ENCODE assay signal across 8 mouse cellular contexts in genomic region chr11:119054351-119055345, GRCm38 (mm10). TPM values are rescaled to one million over a fixed set of nuclear protein-coding genes. Genes with fewer than 3 reads are reported as not detected.
DNase-seq lines count a peak whose midpoint lies in the region; ATAC-seq and TF ChIP-seq lines count a peak whose summit lies in the region.

No protein-coding gene starts in this region.

- no peak overlapping the region for H3K27ac ChIP-seq in limb, embryonic 14.5 days (replicated peaks; ENCODE audit: low read depth, low read length)
- H3K27ac ChIP-seq in neural tube, embryonic 13.5 days (replicated peaks): peak overlapping the region; percentile 96

- DNase-seq in cerebellum, postnatal 36 days: peak; percentile 59 to 62
- DNase-seq in heart, postnatal 4 days: peak; percentile 60
- no peak for DNase-seq in limb, embryonic 14.5 days (ENCODE audit: low spot score)
- no peak for DNase-seq in c-Kit-positive CD71-positive TER-119-positive erythroid progenitor cells, embryonic 14.5 days (ENCODE audit: low spot score)
- DNase-seq in adrenal gland, adult 18-20 months (ENCODE audit: low spot score in 2 of 2): no peak

- peaks cover 15% of the 10 kb centered on the region for H3K9me3 ChIP-seq in megakaryocyte, embryonic 14.5 days
- H3K9me3 ChIP-seq in limb, embryonic 14.5 days (ENCODE audit: control insufficient read depth, low read length): no peaks in the 10 kb centered on the region
- H3K9me3 ChIP-seq in neural tube, embryonic 13.5 days: no peaks in the 10 kb centered on the region

- no peaks in the 10 kb centered on the region for H3K36me3 ChIP-seq in megakaryocyte, embryonic 14.5 days (replicated peaks; ENCODE audit: low read length)
- H3K36me3 ChIP-seq in limb, embryonic 14.5 days (ENCODE audit: control insufficient read depth, insufficient read depth, low read length): no peaks in the 10 kb centered on the region
- H3K36me3 ChIP-seq in neural tube, embryonic 13.5 days: no peaks in the 10 kb centered on the region

- peaks cover 99% of the 10 kb centered on the region for H3K27me3 ChIP-seq in megakaryocyte, embryonic 14.5 days (replicated peaks)
- H3K27me3 ChIP-seq in limb, embryonic 14.5 days (ENCODE audit: control insufficient read depth, insufficient read depth, low read length): peaks cover 84% of the 10 kb centered on the region
- peaks cover 73% of the 10 kb centered on the region for H3K27me3 ChIP-seq in neural tube, embryonic 13.5 days

- no peak overlapping the region for H3K9ac ChIP-seq in limb, embryonic 14.5 days (ENCODE audit: low read depth, low read length, severe bottlenecking)
- H3K9ac ChIP-seq in neural tube, embryonic 13.5 days: peak overlapping the region; percentile 95

- H3K4me1 ChIP-seq in megakaryocyte, embryonic 14.5 days: peaks cover 80% of the 10 kb centered on the region
- peaks cover 43% of the 10 kb centered on the region for H3K4me1 ChIP-seq in limb, embryonic 14.5 days (ENCODE audit: control insufficient read depth, insufficient read depth, low read length)
- H3K4me1 ChIP-seq in neural tube, embryonic 13.5 days (replicated peaks): peaks cover 72% of the 10 kb centered on the region

- ATAC-seq in megakaryocyte, adult 5-6 weeks (ENCODE audit: poor library complexity, severe bottlenecking): no peak
- no peak for ATAC-seq in limb, embryonic 14.5 days (ENCODE audit: low FRiP score, low read depth)
- ATAC-seq in neural tube, embryonic 13.5 days (ENCODE audit: low read depth): no peak

- WGBS in limb, embryonic 14.5 days: 2% methylated on average over 46 of the region's 47 CpGs
- WGBS in neural tube, embryonic 13.5 days: 1% methylated on average over 47 of the region's 47 CpGs

- H3K4me3 ChIP-seq in megakaryocyte, embryonic 14.5 days (replicated peaks): peak overlapping the region; percentile 69
- H3K4me3 ChIP-seq in limb, embryonic 14.5 days (replicated peaks; ENCODE audit: low read length): peak overlapping the region; percentile 33
- H3K4me3 ChIP-seq in neural tube, embryonic 13.5 days: peak overlapping the region; percentile 54

- H3K4me2 ChIP-seq in limb, embryonic 14.5 days (replicated peaks; ENCODE audit: low read depth, low read length, severe bottlenecking): peak overlapping the region; percentile 90
- peak overlapping the region; percentile 93 for H3K4me2 ChIP-seq in neural tube, embryonic 13.5 days

- TF ChIP-seq POLR2A in limb, embryonic 14.5 days (IDR thresholded peaks at IDR 0.05; ENCODE audit: borderline replicate concordance, extremely low read depth, insufficient read depth, insufficient read length): no peak

RNA-seq across cellular contexts. Expression of gene Cbx8, which starts 13.9 kb away (rescaled TPM):
- polyA plus RNA-seq in megakaryocyte, embryonic 14.5 days (2012; ENCODE audit: insufficient read depth, low replicate concordance): 2.7 and 7.4 TPM in 2 replicates
- total RNA-seq in megakaryocyte, adult 5-6 weeks (2015): 3.2 and 5.6 TPM in 2 replicates
- total RNA-seq in megakaryocyte, adult 5-6 weeks (2017): 3.0 and 3.6 TPM in 2 replicates
- total RNA-seq in heart, postnatal 4 days (2021): 1 to 10 TPM; 5.6 to 5.7 TPM
- polyA plus RNA-seq in limb, embryonic 14.5 days (2012; rRNA removed): 6.9 and 7.2 TPM in 2 replicates
- polyA plus RNA-seq in limb, embryonic 14.5 days (2014; fragmentation: Nextera tagmentation; extraction: Ambion mirVana): 10.1 and 12.6 TPM in 2 replicates
- 7.0 and 8.5 TPM in 2 replicates for polyA plus RNA-seq in neural tube, embryonic 13.5 days (2015; fragmentation: Nextera tagmentation; extraction: Ambion mirVana)
- 10 to 100 TPM; 12.2 to 16.7 TPM for total RNA-seq in adrenal gland, adult 18-20 months (2021)

RNA-seq across cellular contexts. Expression of gene Cbx4, which starts 31.4 kb away (rescaled TPM):
- polyA plus RNA-seq in megakaryocyte, embryonic 14.5 days (2012; ENCODE audit: insufficient read depth, low replicate concordance): 49.2 and 111 TPM in 2 replicates
- total RNA-seq in megakaryocyte, adult 5-6 weeks (2015): 15.3 and 15.5 TPM in 2 replicates
- total RNA-seq in megakaryocyte, adult 5-6 weeks (2017): 18.0 and 18.4 TPM in 2 replicates
- 10 to 100 TPM; 30.5 to 34.9 TPM for total RNA-seq in heart, postnatal 4 days (2021)
- polyA plus RNA-seq in limb, embryonic 14.5 days (2012; rRNA removed): 23.1 and 24.3 TPM in 2 replicates
- polyA plus RNA-seq in limb, embryonic 14.5 days (2014; fragmentation: Nextera tagmentation; extraction: Ambion mirVana): 10.9 and 11.4 TPM in 2 replicates
- 14.8 and 16.5 TPM in 2 replicates for polyA plus RNA-seq in neural tube, embryonic 13.5 days (2015; fragmentation: Nextera tagmentation; extraction: Ambion mirVana)
- 100 to 1,000 TPM; 115 to 163 TPM for total RNA-seq in adrenal gland, adult 18-20 months (2021)

RNA-seq across cellular contexts. Expression of gene Cbx2, which starts 31.9 kb away (rescaled TPM):
- 0.46 TPM in 1 of 2 replicates, not detected in the other for polyA plus RNA-seq in megakaryocyte, embryonic 14.5 days (2012; ENCODE audit: insufficient read depth, low replicate concordance)
- total RNA-seq in megakaryocyte, adult 5-6 weeks (2015): 1.5 and 1.6 TPM in 2 replicates
- 2.8 TPM in 2 replicates for total RNA-seq in megakaryocyte, adult 5-6 weeks (2017)
- total RNA-seq in heart, postnatal 4 days (2021): 1 to 10 TPM; 7.6 to 7.8 TPM
- 35.7 and 40.4 TPM in 2 replicates for polyA plus RNA-seq in limb, embryonic 14.5 days (2012; rRNA removed)
- polyA plus RNA-seq in limb, embryonic 14.5 days (2014; fragmentation: Nextera tagmentation; extraction: Ambion mirVana): 29.1 and 35.5 TPM in 2 replicates
- 17.4 and 21.4 TPM in 2 replicates for polyA plus RNA-seq in neural tube, embryonic 13.5 days (2015; fragmentation: Nextera tagmentation; extraction: Ambion mirVana)
- total RNA-seq in adrenal gland, adult 18-20 months (2021): 1 to 10 TPM; 3.1 to 6.6 TPM

Comparison
In these comparisons a context has a peak if more than half of its experiments do, and no peak if none do; other contexts are left out.
1. DNase-seq: peak in cerebellum, postnatal 36 days (2 of 2) and heart, postnatal 4 days (single experiment); none in limb, embryonic 14.5 days (single experiment), c-Kit-positive CD71-positive TER-119-positive erythroid progenitor cells, embryonic 14.5 days (single experiment) and adrenal gland, adult 18-20 months (0 of 2).
2. Peak in every context shown above with its lines, with median percentiles within 50 percentile points of each other: H3K4me3 ChIP-seq.